Mouse (Mus musculus): ENCODE data around the gene Lamc3.

- TF ChIP-seq CTCF (conservative IDR thresholded peaks at IDR 0.05; ENCODE audit: insufficient read depth, insufficient read length, low read depth, low read length) (peak; percentile 92), POLR2A (IDR thresholded peaks at IDR 0.05; ENCODE audit: low read depth, low read length) (no peak)
Measured at GRCm38 (mm10) chr2:31917636-31918035, 30.5 kb downstream of the Lamc3 start.
